Mouse (Mus musculus) cortical plate, adult 2 months (tissue): ENCODE results near the gene Hormad2. TPM values are rescaled to one million over a fixed set of nuclear protein-coding genes. Genes with fewer than 3 reads are reported as not detected.

Experiments used
- H3K27ac ChIP-seq: fragments of 200-500 bp; 2 replicates; pipeline ENCODE4 v1.5.1; 2012; ENCODE audit warnings: low read length, control low read depth, inconsistent platforms; ENCODE audit not compliant: insufficient read depth
- H3K4me1 ChIP-seq: fragments of 200-500 bp; 2 replicates; pipeline ENCODE4 v1.6.1; 2011; ENCODE audit warnings: low read length; ENCODE audit not compliant: control insufficient read depth, insufficient read depth
- H3K4me3 ChIP-seq: fragments of 200-500 bp; 2 replicates; pipeline ENCODE4 v1.5.1; 2011; ENCODE audit warnings: mild to moderate bottlenecking, low read length, control low read depth; ENCODE audit not compliant: insufficient read depth
- CTCF ChIP-seq: fragments of 200-500 bp; IDR thresholded peaks from 2 replicates; pipeline ENCODE4 v1.5.1; 2011; ENCODE audit warnings: mild to moderate bottlenecking, control low read depth, low read length; ENCODE audit not compliant: insufficient read depth; ENCODE audit errors: extremely low read depth
- POLR2A ChIP-seq: fragments of 200-500 bp; IDR thresholded peaks from 2 replicates; pipeline ENCODE4 v1.6.1; 2011; ENCODE audit warnings: mild to moderate bottlenecking, low read length, control low read depth; ENCODE audit not compliant: insufficient read depth; ENCODE audit errors: extremely low read depth
- polyA plus RNA-seq: library from polyadenylated mRNA; depleted of rRNA; stranded (reverse); fragments of >200 nt; gene quantifications from 2 replicates; pipeline ENCODE4 v1.2.3, GENCODE M21; 2012; rRNA removed

The Hormad2 gene
- polyA plus RNA-seq: 0.06 and 0.13 TPM in 2 replicates

DNA sequence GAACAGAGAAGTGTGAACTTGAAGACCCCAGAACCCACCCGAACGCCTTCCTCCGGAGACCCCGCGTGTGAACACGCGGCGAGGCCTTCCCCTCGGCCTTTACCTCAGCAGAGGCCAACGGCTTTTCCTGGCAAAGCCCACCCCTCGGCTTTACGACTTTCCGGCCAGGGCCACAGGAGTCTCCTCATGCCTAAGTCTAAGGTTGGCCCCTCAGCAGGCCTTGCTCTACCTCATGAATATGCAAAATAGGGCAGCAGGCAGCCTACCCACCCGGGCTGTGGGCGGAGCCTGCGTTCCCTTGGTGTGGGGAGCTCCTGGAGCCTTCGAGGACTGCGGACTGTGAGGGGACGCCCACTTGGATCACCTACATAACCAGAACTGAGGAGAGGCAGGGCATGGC is at the start of gene Hormad2:
Hormad2 (minus strand) TSS at position 128 of the 400 bp plus-strand sequence.
- H3K4me1 ChIP-seq: no peaks in the 10 kb centered on the region
- TF ChIP-seq CTCF (no peak), POLR2A (no peak)
- no peak within 1 kb of the TSS for H3K27ac ChIP-seq
- H3K4me3 ChIP-seq: no peak within 1 kb of the TSS

DNA sequence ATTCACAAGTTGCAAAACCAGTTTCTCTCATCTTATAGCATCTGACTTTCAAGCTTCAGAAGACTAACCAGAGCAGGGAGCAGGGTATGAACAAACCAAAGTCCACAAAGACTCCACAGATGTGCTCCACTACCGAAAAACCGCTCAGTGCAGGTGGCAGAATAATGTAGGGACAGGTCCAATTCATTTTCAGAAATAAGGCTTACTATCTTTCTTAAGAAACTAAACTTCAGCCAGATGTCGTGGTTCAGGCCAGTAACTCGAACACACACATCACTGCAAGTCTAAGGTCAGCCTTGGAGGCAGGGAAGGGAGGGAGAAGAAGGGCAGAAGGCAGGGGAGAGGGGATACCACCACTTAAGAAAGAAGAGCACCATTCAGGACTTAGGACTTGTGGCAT is 48.3 kb upstream of the Hormad2 start:
- TF ChIP-seq POLR2A: no peak
- no peak for TF ChIP-seq CTCF
- Histone ChIP-seq H3K4me1 (0 out of 2 replicates have a peak, but pooled peaks cover 1% of the 10 kb centered on the region), H3K4me3 (no peak overlapping the region)

GRCm38 (mm10) chr11:4488798-4489197 is 47.9 kb upstream of the Hormad2 start:
- Histone ChIP-seq H3K4me1 (0 out of 2 replicates have a peak, but pooled peaks cover 1% of the 10 kb centered on the region), H3K4me3 (no peak overlapping the region), H3K27ac (no peak overlapping the region)
- no peak for TF ChIP-seq POLR2A
- no peak for TF ChIP-seq CTCF

More for the DNA sequence above, 48.3 kb upstream of the Hormad2 start:
- no peak overlapping the region for H3K27ac ChIP-seq

DNA sequence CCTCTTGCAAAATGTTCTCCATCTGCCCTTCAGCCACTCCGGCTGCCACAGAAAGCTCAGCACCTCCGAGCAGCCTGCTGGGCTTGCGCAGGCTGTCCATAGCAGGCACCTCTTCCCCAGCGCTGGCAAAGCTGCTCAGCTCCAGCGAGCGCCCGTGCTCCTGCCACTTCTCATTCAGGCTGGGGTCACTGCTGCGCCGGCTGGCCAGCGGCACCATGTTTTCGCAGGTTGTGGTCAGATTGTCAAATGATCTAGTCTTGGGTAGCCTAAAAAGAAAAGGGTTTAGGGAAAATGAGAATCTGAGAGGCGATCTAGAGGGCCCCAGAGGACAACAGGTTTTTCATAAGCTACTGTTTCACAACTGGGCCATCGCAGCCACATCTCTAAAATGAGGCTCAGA is 47.5 kb upstream of the Hormad2 start:
- TF ChIP-seq POLR2A: no peak
- no peak for TF ChIP-seq CTCF
- no peak overlapping the region for H3K27ac ChIP-seq
- no peak overlapping the region for H3K4me3 ChIP-seq
- H3K4me1 ChIP-seq: peaks cover 2% of the 10 kb centered on the region; the same call in 1 of the 2 replicates

- H3K27ac ChIP-seq: no peak overlapping the region
- peaks cover 5% of the 10 kb centered on the region; the same call in 1 of the 2 replicates for H3K4me1 ChIP-seq
- TF ChIP-seq POLR2A (no peak), CTCF (no peak)
- H3K4me3 ChIP-seq: no peak overlapping the region
Measured at GRCm38 (mm10) chr11:4487401-4487965, 46.6 kb upstream of the Hormad2 start.

DNA sequence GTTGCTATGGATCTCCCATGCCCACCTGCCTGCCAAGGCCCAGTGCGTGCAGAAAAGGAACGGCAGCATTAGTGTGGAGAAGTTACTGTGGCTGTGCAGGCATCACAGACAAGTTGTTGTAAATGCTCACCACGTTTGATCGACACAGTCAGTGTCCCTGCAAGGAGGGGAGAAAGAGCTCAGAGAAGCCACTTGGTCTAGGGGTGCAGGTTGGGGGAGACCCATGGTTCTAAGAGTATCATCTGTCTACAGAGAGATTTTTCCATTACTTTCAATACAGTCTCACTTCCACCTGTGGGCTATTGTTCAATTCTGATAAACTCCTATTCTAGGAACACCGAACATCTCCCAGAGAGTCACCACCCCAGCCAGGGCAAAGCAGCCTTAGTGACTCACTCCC is 43.6 kb upstream of the Hormad2 start:
- Histone ChIP-seq H3K4me1 (peaks cover 5% of the 10 kb centered on the region; the same call in 1 of the 2 replicates), H3K4me3 (no peak overlapping the region), H3K27ac (no peak overlapping the region)
- no peak for TF ChIP-seq CTCF
- no peak for TF ChIP-seq POLR2A

DNA sequence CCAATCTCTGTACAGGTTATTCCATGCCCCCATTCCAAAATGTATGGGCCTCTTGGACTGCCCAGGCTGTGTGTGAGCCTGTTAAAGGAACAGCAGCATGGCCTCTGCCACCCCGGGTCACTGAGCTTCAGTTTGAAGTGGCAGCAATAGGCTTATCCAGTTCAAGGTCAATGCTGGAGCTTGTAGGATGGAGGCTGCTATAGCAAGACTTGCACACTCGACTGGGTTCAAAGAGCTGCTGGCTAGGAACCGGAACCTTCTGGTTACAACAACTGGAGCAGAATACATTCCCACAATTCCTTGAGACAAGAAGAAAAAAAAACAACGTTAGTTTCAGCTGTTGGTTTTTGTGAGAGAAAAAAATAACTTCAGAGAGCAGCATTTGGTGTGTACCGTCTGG is 41.7 kb upstream of the Hormad2 start:
- TF ChIP-seq POLR2A: no peak
- TF ChIP-seq CTCF: no peak
- peaks cover 4% of the 10 kb centered on the region; the same call in 1 of the 2 replicates for H3K4me1 ChIP-seq
- no peak overlapping the region for H3K27ac ChIP-seq

DNA sequence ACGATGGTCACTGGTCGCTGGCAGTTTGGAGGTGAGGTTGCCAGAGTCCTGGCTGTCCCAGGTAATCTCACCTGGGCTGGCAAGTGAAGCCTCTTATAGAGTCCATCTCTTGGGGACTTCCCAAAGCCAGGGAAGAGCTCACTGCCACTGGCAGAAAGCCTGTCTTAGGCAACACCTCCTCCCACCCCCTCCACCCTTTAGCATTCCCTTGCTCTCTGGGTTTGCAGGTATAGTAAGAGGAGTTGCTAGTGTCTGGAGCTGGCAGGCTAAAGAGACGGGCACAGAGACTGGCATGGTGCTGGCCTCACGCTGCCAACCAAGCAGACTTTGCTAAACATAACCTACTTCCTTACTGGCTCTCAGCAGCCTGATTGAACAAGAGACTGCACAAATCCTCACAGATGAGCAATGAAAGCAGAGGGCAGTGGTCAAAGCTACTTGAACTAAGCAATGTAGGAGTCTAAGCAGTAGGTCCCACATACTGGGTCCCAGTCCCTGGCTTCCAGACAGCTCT is 35.3 kb upstream of the Hormad2 start:
- Histone ChIP-seq H3K4me1 (peaks cover 6% of the 10 kb centered on the region; the same call in 1 of the 2 replicates), H3K27ac (no peak overlapping the region), H3K4me3 (no peak overlapping the region)
- no peak for TF ChIP-seq CTCF
- TF ChIP-seq POLR2A: no peak

More for the DNA sequence above, 41.7 kb upstream of the Hormad2 start:
- H3K4me3 ChIP-seq: no peak overlapping the region

DNA sequence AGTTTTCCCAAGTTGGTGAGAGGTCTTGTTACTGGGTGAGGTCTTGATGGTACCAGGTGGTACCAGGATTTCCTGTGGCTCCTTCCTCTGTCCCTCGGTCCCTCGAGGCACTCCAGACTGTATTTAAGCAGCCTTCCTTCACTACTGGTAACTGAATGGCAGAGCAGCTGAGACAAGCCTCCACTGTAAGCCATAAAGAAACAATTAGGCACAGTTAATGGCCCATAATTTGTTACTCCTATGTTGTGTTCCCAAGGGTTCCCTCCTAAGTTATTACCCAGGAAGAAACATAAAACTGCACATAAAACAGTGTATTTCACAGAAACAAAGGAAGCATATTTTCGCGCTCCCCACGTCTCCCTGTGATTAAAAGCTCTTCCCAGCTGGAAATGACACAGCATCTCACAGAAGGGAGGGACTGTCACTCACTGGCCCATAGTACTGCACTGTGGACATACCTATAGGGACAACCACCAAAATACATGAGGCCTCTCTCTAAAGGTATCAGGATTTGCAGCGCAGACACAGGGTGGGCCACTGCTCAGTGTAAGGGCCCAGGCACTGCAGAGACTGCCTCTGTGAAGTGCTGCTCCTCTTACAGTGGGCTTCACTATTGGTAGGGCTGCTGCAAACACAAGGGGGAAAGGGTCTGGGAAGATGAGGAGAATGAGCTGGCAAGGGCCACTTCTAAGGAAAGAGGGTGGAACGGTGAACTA is 31.7 kb upstream of the Hormad2 start:
- no peak overlapping the region for H3K4me3 ChIP-seq
- TF ChIP-seq POLR2A: no peak
- no peak for TF ChIP-seq CTCF
- no peak overlapping the region for H3K27ac ChIP-seq
- peaks cover 6% of the 10 kb centered on the region; the same call in 1 of the 2 replicates for H3K4me1 ChIP-seq
